Mouse (Mus musculus): ENCODE measurements around the gene Zmynd15. TPM values are rescaled to one million over a fixed set of nuclear protein-coding genes. Genes with fewer than 3 reads are reported as not detected.
"Not testable (repeated sequence)": the region's sequence is repeated elsewhere in the genome, so short reads cannot be mapped to it uniquely, and the experiment has no call there.

The Zmynd15 gene
- 0.37 and 0.58 TPM in 2 replicates for polyA plus RNA-seq (2015; fragmentation: Nextera tagmentation; extraction: Ambion mirVana)

GRCm38 (mm10) chr11:70458688-70459600 is at the start of gene Zmynd15:
TSS of gene Zmynd15 (plus strand) at chr11:70459433.
- Histone ChIP-seq H3K4me1 (peaks cover 10% of the 10 kb centered on the region), H3K4me2 (peak within 1 kb of the TSS; percentile 74), H3K9ac (peak within 1 kb of the TSS; percentile 68), H3K36me3 (ENCODE audit: poor library complexity, severe bottlenecking) (peaks cover 6% of the 10 kb centered on the region), H3K27ac (no peak within 1 kb of the TSS), H3K9me3 (replicated peaks) (no peaks in the 10 kb centered on the region), H3K27me3 (peaks cover 50% of the 10 kb centered on the region), H3K4me3 (peak within 1 kb of the TSS; percentile 41)
- WGBS, result 20% methylated on average over 32 of the region's 32 CpGs
- no peak for ATAC-seq

GRCm38 (mm10) chr11:70409594-70410296 is 49.5 kb upstream of the Zmynd15 start, which contains the start of gene Pelp1:
TSS of gene Pelp1 (minus strand) at chr11:70410031.
- WGBS, result under 1% methylated on average over 54 of the region's 59 CpGs
- Histone ChIP-seq H3K9me3 (replicated peaks) (no peaks in the 10 kb centered on the region), H3K27me3 (no peaks in the 10 kb centered on the region), H3K27ac (peak within 1 kb of the TSS; percentile 75), H3K9ac (peak within 1 kb of the TSS; percentile 97), H3K36me3 (ENCODE audit: poor library complexity, severe bottlenecking) (peaks cover 13% of the 10 kb centered on the region), H3K4me1 (peaks cover 26% of the 10 kb centered on the region), H3K4me3 (peak within 1 kb of the TSS; percentile 95), H3K4me2 (peak within 1 kb of the TSS; percentile 95)
- peak; percentile 99 for ATAC-seq

DNA sequence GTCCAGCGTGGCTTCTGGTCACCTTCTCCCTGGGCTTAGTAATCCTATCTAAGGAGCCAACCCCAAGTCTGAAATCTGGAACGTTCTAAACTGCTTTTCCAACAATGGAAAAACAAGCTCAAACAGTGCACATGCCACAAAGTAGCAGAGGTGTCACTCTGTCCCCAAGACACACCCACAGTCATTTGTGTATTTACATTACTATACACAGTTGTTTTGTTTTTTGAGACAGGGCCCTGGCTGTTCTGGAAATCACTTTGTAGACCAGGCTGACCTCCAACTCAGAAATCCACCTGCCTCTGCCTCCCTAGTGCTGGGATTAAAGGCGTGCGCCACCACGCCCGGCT is 49.0 kb upstream of the Zmynd15 start:
- Histone ChIP-seq H3K36me3 (ENCODE audit: poor library complexity, severe bottlenecking) (peaks cover 7% of the 10 kb centered on the region), H3K27ac (peak overlapping the region; percentile 75), H3K27me3 (no peaks in the 10 kb centered on the region), H3K9ac (peak overlapping the region; percentile 97), H3K9me3 (replicated peaks) (no peaks in the 10 kb centered on the region), H3K4me3 (peak overlapping the region; percentile 95), H3K4me1 (peaks cover 26% of the 10 kb centered on the region), H3K4me2 (peak overlapping the region; percentile 95)
- WGBS, result 62% methylated on average over 6 of the region's 6 CpGs
- no peak; the same call in 1 of the 2 replicates for ATAC-seq

DNA sequence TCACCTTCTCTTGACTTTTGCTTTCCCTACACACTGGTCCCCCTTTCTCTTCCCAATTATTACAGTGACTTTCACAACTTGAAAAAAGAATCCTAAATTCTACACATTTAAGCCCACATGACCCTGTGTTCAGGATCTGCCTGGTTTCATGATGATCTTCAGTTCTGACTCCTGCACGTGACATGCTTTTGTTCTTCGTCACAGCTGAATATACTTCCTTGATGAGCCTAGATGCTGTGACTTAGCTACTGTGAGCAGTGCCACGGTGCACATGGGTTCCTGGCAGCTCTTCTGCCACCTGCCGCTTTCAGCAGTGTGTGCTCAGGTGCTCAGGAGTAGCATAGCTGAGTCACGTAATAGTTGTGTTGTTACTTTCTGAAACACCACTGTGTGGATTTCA is 46.6 kb upstream of the Zmynd15 start:
- Histone ChIP-seq H3K27me3 (no peaks in the 10 kb centered on the region), H3K4me3 (no peak overlapping the region), H3K9me3 (replicated peaks) (no peaks in the 10 kb centered on the region), H3K4me1 (peaks cover 24% of the 10 kb centered on the region), H3K4me2 (no peak overlapping the region), H3K36me3 (ENCODE audit: poor library complexity, severe bottlenecking) (no peaks in the 10 kb centered on the region), H3K27ac (no peak overlapping the region), H3K9ac (no peak overlapping the region)
- ATAC-seq, result no peak
- WGBS, result 72% methylated on average over 5 of the region's 5 CpGs

GRCm38 (mm10) chr11:70413961-70414360 is 45.3 kb upstream of the Zmynd15 start:
- no peak overlapping the region for H3K27ac ChIP-seq
- H3K4me2 ChIP-seq, result no peak overlapping the region
- H3K4me3 ChIP-seq, result no peak overlapping the region
- H3K27me3 ChIP-seq, result no peaks in the 10 kb centered on the region
- H3K9ac ChIP-seq, result no peak overlapping the region
- no peak for ATAC-seq
- peaks cover 10% of the 10 kb centered on the region for H3K4me1 ChIP-seq
- H3K36me3 ChIP-seq (ENCODE audit: poor library complexity, severe bottlenecking), result no peaks in the 10 kb centered on the region
- no peaks in the 10 kb centered on the region for H3K9me3 ChIP-seq (replicated peaks)
- 14% methylated on average over 3 of the region's 3 CpGs for WGBS

- Histone ChIP-seq H3K27ac (no peak overlapping the region), H3K4me2 (no peak overlapping the region), H3K4me1 (no peaks in the 10 kb centered on the region), H3K9me3 (replicated peaks) (no peaks in the 10 kb centered on the region), H3K27me3 (no peaks in the 10 kb centered on the region), H3K4me3 (no peak overlapping the region), H3K9ac (no peak overlapping the region), H3K36me3 (ENCODE audit: poor library complexity, severe bottlenecking) (no peaks in the 10 kb centered on the region)
- no peak for ATAC-seq
- 66% methylated on average over 4 of the region's 4 CpGs for WGBS
Measured at GRCm38 (mm10) chr11:70418199-70418598, 41.0 kb upstream of the Zmynd15 start.

- Histone ChIP-seq H3K9me3 (replicated peaks) (no peaks in the 10 kb centered on the region), H3K9ac (no peak overlapping the region), H3K27me3 (no peaks in the 10 kb centered on the region), H3K4me1 (no peaks in the 10 kb centered on the region), H3K36me3 (ENCODE audit: poor library complexity, severe bottlenecking) (no peaks in the 10 kb centered on the region), H3K4me2 (no peak overlapping the region), H3K27ac (no peak overlapping the region), H3K4me3 (no peak overlapping the region)
- ATAC-seq, result no peak
- 79% methylated on average over 5 of the region's 5 CpGs for WGBS
Measured at GRCm38 (mm10) chr11:70419486-70419885, 39.7 kb upstream of the Zmynd15 start.

- not testable (repeated sequence) for H3K4me2 ChIP-seq; H3K27ac ChIP-seq; H3K9ac ChIP-seq; H3K4me3 ChIP-seq; H3K4me1 ChIP-seq; ATAC-seq; H3K36me3 ChIP-seq (ENCODE audit: poor library complexity, severe bottlenecking); H3K9me3 ChIP-seq (replicated peaks); H3K27me3 ChIP-seq
- 71% methylated on average over 6 of the region's 6 CpGs for WGBS
Measured at GRCm38 (mm10) chr11:70426598-70426997, 32.6 kb upstream of the Zmynd15 start.

DNA sequence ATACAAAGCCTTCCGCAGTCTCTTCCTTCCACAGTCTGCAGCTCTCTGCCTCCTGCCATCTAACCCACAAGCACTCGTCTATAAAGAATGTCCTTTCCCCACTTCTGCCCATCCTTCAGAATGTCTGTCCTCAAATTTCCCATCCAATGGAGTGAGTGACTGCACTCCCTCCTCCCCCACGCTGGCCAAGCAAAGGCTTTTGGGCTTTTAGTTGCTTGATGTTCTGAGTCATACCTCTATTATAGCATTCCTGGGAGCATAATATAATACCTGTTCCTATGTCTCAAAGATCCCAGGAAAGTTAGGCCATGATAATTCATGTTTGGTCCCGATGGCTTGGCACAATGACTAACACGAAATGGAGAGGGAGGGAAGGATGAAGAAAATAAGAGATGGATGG is 27.7 kb upstream of the Zmynd15 start:
- H3K4me2 ChIP-seq, result peak overlapping the region; percentile 83
- H3K4me3 ChIP-seq, result peak overlapping the region; percentile 80
- peak overlapping the region; percentile 40 for H3K9ac ChIP-seq
- WGBS, result 32% methylated on average over 5 of the region's 5 CpGs
- no peak for ATAC-seq
- H3K27me3 ChIP-seq, result no peaks in the 10 kb centered on the region
- peak overlapping the region; percentile 93 for H3K27ac ChIP-seq
- H3K4me1 ChIP-seq, result peaks cover 33% of the 10 kb centered on the region
- peaks cover 10% of the 10 kb centered on the region for H3K36me3 ChIP-seq (ENCODE audit: poor library complexity, severe bottlenecking)
- H3K9me3 ChIP-seq (replicated peaks), result no peaks in the 10 kb centered on the region

- H3K9ac ChIP-seq, result peak within 1 kb of the TSS; percentile 89
- WGBS, result under 1% methylated on average over 72 of the region's 75 CpGs
- peak within 1 kb of the TSS; percentile 83 for H3K4me2 ChIP-seq
- peaks cover 33% of the 10 kb centered on the region for H3K4me1 ChIP-seq
- no peaks in the 10 kb centered on the region for H3K9me3 ChIP-seq (replicated peaks)
- no peaks in the 10 kb centered on the region for H3K27me3 ChIP-seq
- ATAC-seq, result peak; percentile 96
- H3K36me3 ChIP-seq (ENCODE audit: poor library complexity, severe bottlenecking), result peaks cover 17% of the 10 kb centered on the region
- H3K4me3 ChIP-seq, result peak within 1 kb of the TSS; percentile 80
- H3K27ac ChIP-seq, result peak within 1 kb of the TSS; percentile 93
Measured at GRCm38 (mm10) chr11:70432048-70432894, 27.0 kb upstream of the Zmynd15 start, which contains the start of gene Arrb2. TSS of gene Arrb2 (plus strand) at chr11:70432635.

GRCm38 (mm10) chr11:70432895-70433568 is 26.2 kb upstream of the Zmynd15 start:
- H3K4me2 ChIP-seq, result peak overlapping the region; percentile 83
- H3K9me3 ChIP-seq (replicated peaks), result no peaks in the 10 kb centered on the region
- H3K9ac ChIP-seq, result peak overlapping the region; percentile 89
- WGBS, result 5% methylated on average over 15 of the region's 15 CpGs
- H3K27me3 ChIP-seq, result no peaks in the 10 kb centered on the region
- peak; percentile 58 for ATAC-seq
- H3K4me1 ChIP-seq, result peaks cover 33% of the 10 kb centered on the region
- peak overlapping the region; percentile 80 for H3K4me3 ChIP-seq
- H3K27ac ChIP-seq, result peak overlapping the region; percentile 93
- H3K36me3 ChIP-seq (ENCODE audit: poor library complexity, severe bottlenecking), result peaks cover 24% of the 10 kb centered on the region
